Mouse (Mus musculus) frontal cortex, postnatal 25 days (tissue): ENCODE data around the gene Galc.
"Not testable (repeated sequence)": the region's sequence is repeated elsewhere in the genome, so short reads cannot be mapped to it uniquely, and the experiment has no call there.

ENCODE experiments used
- DNase-seq, 2 experiments: peaks; one replicate each; pipeline ENCODE4 v3.0.0; 2022; ENCODE audit warnings: low spot score in 2 of 2

Galc gene

GRCm38 (mm10) chr12:98255373-98255995, 3.8 kb downstream of the Galc start:
- no peak for DNase-seq

- DNase-seq: no peak
These were observed 6.8 kb downstream of the Galc start for GRCm38 (mm10) chr12:98252417-98252816.

- DNase-seq: no peak
These were observed 8.9 kb downstream of the Galc start for GRCm38 (mm10) chr12:98250327-98250726.

GRCm38 (mm10) chr12:98249671-98250070, 9.6 kb downstream of the Galc start:
- DNase-seq: no peak

- DNase-seq: no peak
These were observed 12.4 kb downstream of the Galc start for GRCm38 (mm10) chr12:98246835-98247234.

- DNase-seq: no peak
These were observed 14.4 kb downstream of the Galc start for GRCm38 (mm10) chr12:98244865-98245264.

- no peak for DNase-seq
These were observed 15.1 kb downstream of the Galc start for GRCm38 (mm10) chr12:98244161-98244560.

GRCm38 (mm10) chr12:98238478-98238877, 20.8 kb downstream of the Galc start:
- not testable (repeated sequence) for DNase-seq

- DNase-seq: no peak
These were observed 32.2 kb downstream of the Galc start for GRCm38 (mm10) chr12:98227037-98227436.

- DNase-seq: no peak
These were observed 36.0 kb downstream of the Galc start for GRCm38 (mm10) chr12:98223286-98223685.

GRCm38 (mm10) chr12:98216432-98216831, 42.8 kb downstream of the Galc start:
- DNase-seq: no peak

- DNase-seq: no peak
These were observed 43.7 kb downstream of the Galc start for GRCm38 (mm10) chr12:98215512-98215911.

GRCm38 (mm10) chr12:98214191-98214590, 45.1 kb downstream of the Galc start:
- no peak for DNase-seq

- no peak for DNase-seq
These were observed 45.5 kb downstream of the Galc start for GRCm38 (mm10) chr12:98213791-98214190.

- no peak for DNase-seq
These were observed 45.9 kb downstream of the Galc start for GRCm38 (mm10) chr12:98213332-98213731.

- DNase-seq: no peak
These were observed 46.6 kb downstream of the Galc start for GRCm38 (mm10) chr12:98212457-98213175.

GRCm38 (mm10) chr12:98210495-98210894, 48.8 kb downstream of the Galc start:
- no peak for DNase-seq

- no peak for DNase-seq
These were observed 51.2 kb downstream of the Galc start for GRCm38 (mm10) chr12:98208104-98208503.

- no peak for DNase-seq
These were observed 53.7 kb downstream of the Galc start for GRCm38 (mm10) chr12:98205450-98206051.

GRCm38 (mm10) chr12:98197401-98197800, 61.9 kb downstream of the Galc start:
- DNase-seq: no peak

GRCm38 (mm10) chr12:98190201-98190600, 69.1 kb downstream of the Galc start:
- no peak for DNase-seq

GRCm38 (mm10) chr12:98189096-98189495, 70.2 kb downstream of the Galc start:
- no peak for DNase-seq
